Mouse (Mus musculus): ENCODE measurements at regions not wholly inside any gene's neighbourhood (a gene's known extent, or its start where the extent isn't known, plus 50 kb on each side); places are given as distances from the start of the nearest gene placed in this dataset.

- ATAC-seq (replicated peaks; ENCODE audit: low FRiP score, low TSS enrichment, poor library complexity, severe bottlenecking): no peak
These were observed 70.3 kb upstream of the Lyplal1 start for GRCm38 (mm10) chr1:186187372-186187771.

- no peak for ATAC-seq (replicated peaks; ENCODE audit: low FRiP score, low TSS enrichment, poor library complexity, severe bottlenecking)
These were observed 66.1 kb upstream of the Lyplal1 start for GRCm38 (mm10) chr1:186183204-186183651.

GRCm38 (mm10) chr1:186182498-186183203 lies 65.5 kb upstream of the Lyplal1 start:
- no peak for ATAC-seq (replicated peaks; ENCODE audit: low FRiP score, low TSS enrichment, poor library complexity, severe bottlenecking)

GRCm38 (mm10) chr1:186177019-186177418 lies 59.9 kb upstream of the Lyplal1 start:
- no peak for ATAC-seq (replicated peaks; ENCODE audit: low FRiP score, low TSS enrichment, poor library complexity, severe bottlenecking)

GRCm38 (mm10) chr1:186173472-186174014 lies 56.4 kb upstream of the Lyplal1 start:
- ATAC-seq (replicated peaks; ENCODE audit: low FRiP score, low TSS enrichment, poor library complexity, severe bottlenecking): no peak

- ATAC-seq (replicated peaks; ENCODE audit: low FRiP score, low TSS enrichment, poor library complexity, severe bottlenecking): no peak
These were observed 54.6 kb upstream of the Lyplal1 start for GRCm38 (mm10) chr1:186171691-186172090.
